Mouse (Mus musculus) megakaryocyte, embryonic 14.5 days (primary cell): ENCODE measurements around the gene Tmc5.

Experiments
- FLI1 ChIP-seq: IDR thresholded peaks from 2 replicates; pipeline ENCODE4 v1.6.1; 2012; ENCODE audit warnings: low read length, inconsistent platforms, mixed read lengths
- GATA1 ChIP-seq: IDR thresholded peaks from 3 replicates; pipeline ENCODE4 v1.6.1; 2012; ENCODE audit warnings: mixed read lengths, low read length, inconsistent platforms, borderline replicate concordance

GRCm38 (mm10) chr7:118554290-118554689 is 42.8 kb upstream of the Tmc5 start:
- TF ChIP-seq GATA1 (no peak), FLI1 (no peak)
